Mouse (Mus musculus) kidney, postnatal 0 days (tissue): ENCODE measurements around the gene Amz2. TPM values are rescaled to one million over a fixed set of nuclear protein-coding genes. Genes with fewer than 3 reads are reported as not detected.

Experiments used
- ATAC-seq: fragments of 200-750 bp; cut with Nextera tagmentation; replicated peaks from 2 replicates; pipeline ENCODE4 v1.8.0; 2017; ENCODE audit warnings: low read depth, moderate number of reproducible peaks, moderate TSS enrichment, moderate library complexity; ENCODE audit not compliant: low FRiP score
- DNase-seq: peaks from one replicate; pipeline ENCODE4 v3.0.0-alpha.2; 2016; ENCODE audit warnings: low spot score
- H3K27ac ChIP-seq: fragments of 300-500 bp; sonication (generic); 2 replicates; pipeline ENCODE4 v1.5.1; 2014; ENCODE audit warnings: mild to moderate bottlenecking
- H3K27me3 ChIP-seq: fragments of 300-500 bp; sonication (generic); 2 replicates; pipeline ENCODE4 v1.6.1; 2014; ENCODE audit warnings: low read length, mixed read lengths; ENCODE audit not compliant: insufficient read depth
- H3K36me3 ChIP-seq: fragments of 300-500 bp; sonication (generic); 2 replicates; pipeline ENCODE4 v1.6.1; 2014; ENCODE audit warnings: low read length, mixed read lengths; ENCODE audit not compliant: insufficient read depth
- H3K4me1 ChIP-seq: fragments of 300-500 bp; sonication (generic); replicated peaks from 2 replicates; pipeline ENCODE4 v1.6.1; 2014; ENCODE audit warnings: antibody characterized with exemption, low read length, mixed read lengths; ENCODE audit not compliant: insufficient read depth
- H3K4me2 ChIP-seq: fragments of 300-500 bp; sonication (generic); 2 replicates; pipeline ENCODE4 v1.6.1; 2014; ENCODE audit warnings: mild to moderate bottlenecking, low read length, moderate library complexity, mixed read lengths
- H3K4me3 ChIP-seq: fragments of 300-500 bp; sonication (generic); replicated peaks from 2 replicates; pipeline ENCODE4 v1.5.1; 2014; ENCODE audit warnings: low read depth, low read length
- H3K9ac ChIP-seq: fragments of 300-500 bp; sonication (generic); 2 replicates; pipeline ENCODE4 v1.6.1; 2014; ENCODE audit warnings: low read depth, low read length
- H3K9me3 ChIP-seq: fragments of 300-500 bp; sonication (generic); replicated peaks from 2 replicates; pipeline ENCODE4 v1.6.1; 2016; ENCODE audit warnings: low read length, inconsistent platforms, mixed read lengths
- CTCF ChIP-seq: IDR thresholded peaks from 2 replicates; pipeline ENCODE4 v1.5.1; 2016; ENCODE audit warnings: antibody characterized with exemption, low read depth, mild to moderate bottlenecking, moderate library complexity
- WGBS: fragments of 180-500 bp; shearing (Covaris S2); extraction: QIAGEN DNeasy Blood & Tissue Kit; methylation state at CpG from one replicate; pipeline ENCODE4 v1.1.7; 2014; 5-methylcytosine and 5-hydroxymethylcytosine counted together
- polyA plus RNA-seq: library from polyadenylated mRNA; unstranded; fragments of >200 nt; fragmentation: Nextera tagmentation; extraction: Ambion mirVana; gene quantifications from 2 replicates; pipeline ENCODE4 v1.2.1, GENCODE M21; 2015

The Amz2 gene
- polyA plus RNA-seq, 1 experiment from 2014 or later: 30.4 TPM

GRCm38 (mm10) chr11:109442166-109442730 is 16.5 kb downstream of the Amz2 start:
- ATAC-seq: no peak
- TF ChIP-seq CTCF: no peak
- no peak overlapping the region for H3K9ac ChIP-seq
- WGBS: 36% methylated on average over 5 of the region's 5 CpGs
- H3K9me3 ChIP-seq: no peaks in the 10 kb centered on the region
- no peak overlapping the region for H3K4me3 ChIP-seq
- no peak overlapping the region for H3K27ac ChIP-seq
- H3K4me1 ChIP-seq: 0 out of 2 replicates have a peak, but pooled peaks cover 3% of the 10 kb centered on the region
- no peak for DNase-seq
- H3K4me2 ChIP-seq: no peak overlapping the region
- H3K36me3 ChIP-seq: no peaks in the 10 kb centered on the region
- H3K27me3 ChIP-seq: no peaks in the 10 kb centered on the region

- Histone ChIP-seq H3K4me3 (no peak overlapping the region), H3K4me2 (no peak overlapping the region), H3K9ac (no peak overlapping the region), H3K9me3 (no peaks in the 10 kb centered on the region), H3K4me1 (0 out of 2 replicates have a peak, but pooled peaks cover 3% of the 10 kb centered on the region), H3K27ac (no peak overlapping the region), H3K27me3 (no peaks in the 10 kb centered on the region), H3K36me3 (no peaks in the 10 kb centered on the region)
- DNase-seq (no peak), ATAC-seq (no peak)
- peak; percentile 32; the same call in 1 of the 2 replicates for TF ChIP-seq CTCF
- WGBS: 87% methylated on average over 8 of the region's 8 CpGs
Observed at GRCm38 (mm10) chr11:109443468-109444263, 17.9 kb downstream of the Amz2 start.

GRCm38 (mm10) chr11:109444600-109444999 is 18.9 kb downstream of the Amz2 start:
- H3K9ac ChIP-seq: no peak overlapping the region
- no peaks in the 10 kb centered on the region for H3K27me3 ChIP-seq
- peak; percentile 61 for TF ChIP-seq CTCF
- H3K4me1 ChIP-seq: 0 out of 2 replicates have a peak, but pooled peaks cover 3% of the 10 kb centered on the region
- H3K4me2 ChIP-seq: no peak overlapping the region
- H3K4me3 ChIP-seq: no peak overlapping the region
- DNase-seq (no peak), ATAC-seq (no peak)
- no peaks in the 10 kb centered on the region for H3K9me3 ChIP-seq
- no peaks in the 10 kb centered on the region for H3K36me3 ChIP-seq
- WGBS: 64% methylated on average over 7 of the region's 7 CpGs
- no peak overlapping the region for H3K27ac ChIP-seq

GRCm38 (mm10) chr11:109445438-109446035 is 19.8 kb downstream of the Amz2 start:
- no peak overlapping the region for H3K4me3 ChIP-seq
- TF ChIP-seq CTCF: peak; percentile 85
- no peak overlapping the region for H3K27ac ChIP-seq
- no peaks in the 10 kb centered on the region for H3K9me3 ChIP-seq
- no peaks in the 10 kb centered on the region for H3K27me3 ChIP-seq
- 46% methylated on average over 13 of the region's 13 CpGs for WGBS
- no peaks in the 10 kb centered on the region for H3K36me3 ChIP-seq
- DNase-seq (peak; percentile 76), ATAC-seq (no peak)
- no peaks in the 10 kb centered on the region for H3K4me1 ChIP-seq
- H3K9ac ChIP-seq: no peak overlapping the region
- no peak overlapping the region for H3K4me2 ChIP-seq

GRCm38 (mm10) chr11:109451169-109451568 is 25.4 kb downstream of the Amz2 start:
- no peak overlapping the region for H3K4me3 ChIP-seq
- H3K9ac ChIP-seq: no peak overlapping the region
- ATAC-seq: no peak
- no peak for TF ChIP-seq CTCF
- WGBS: 88% methylated on average over 11 of the region's 11 CpGs
- H3K36me3 ChIP-seq: no peaks in the 10 kb centered on the region
- H3K4me2 ChIP-seq: no peak overlapping the region
- no peaks in the 10 kb centered on the region for H3K27me3 ChIP-seq
- H3K9me3 ChIP-seq: no peaks in the 10 kb centered on the region
- H3K4me1 ChIP-seq: no peaks in the 10 kb centered on the region
- no peak overlapping the region for H3K27ac ChIP-seq
- no peak for DNase-seq

GRCm38 (mm10) chr11:109456261-109456660 is 30.5 kb downstream of the Amz2 start:
- Histone ChIP-seq H3K4me2 (no peak overlapping the region), H3K4me3 (no peak overlapping the region), H3K27ac (no peak overlapping the region), H3K36me3 (no peaks in the 10 kb centered on the region), H3K9ac (no peak overlapping the region), H3K27me3 (no peaks in the 10 kb centered on the region), H3K9me3 (no peaks in the 10 kb centered on the region), H3K4me1 (no peaks in the 10 kb centered on the region)
- TF ChIP-seq CTCF: no peak
- ATAC-seq (no peak), DNase-seq (no peak)
- WGBS: 80% methylated on average over 5 of the region's 5 CpGs
